Mouse (Mus musculus) heart, postnatal 0 days (tissue): ENCODE data around the gene Pyroxd2.

ENCODE experiments used
- CTCF ChIP-seq: IDR thresholded peaks from 2 replicates; pipeline ENCODE4 v1.5.1; 2016; ENCODE audit warnings: antibody characterized with exemption, control low read depth, low read depth
- EP300 ChIP-seq: IDR thresholded peaks from 2 replicates; pipeline ENCODE4 v1.6.1; 2016; ENCODE audit warnings: antibody characterized with exemption, low read depth

GRCm38 (mm10) chr19:42718101-42718500 is 34.5 kb downstream of the Pyroxd2 start:
- no peak for TF ChIP-seq CTCF
- no peak for TF ChIP-seq EP300
